Mouse (Mus musculus): ENCODE data around the gene Phyh. TPM values are rescaled to one million over a fixed set of nuclear protein-coding genes. Genes with fewer than 3 reads are reported as not detected.

The Phyh gene
- polyA plus RNA-seq, 1 experiment from 2014 or later, result 82.6 TPM

DNA sequence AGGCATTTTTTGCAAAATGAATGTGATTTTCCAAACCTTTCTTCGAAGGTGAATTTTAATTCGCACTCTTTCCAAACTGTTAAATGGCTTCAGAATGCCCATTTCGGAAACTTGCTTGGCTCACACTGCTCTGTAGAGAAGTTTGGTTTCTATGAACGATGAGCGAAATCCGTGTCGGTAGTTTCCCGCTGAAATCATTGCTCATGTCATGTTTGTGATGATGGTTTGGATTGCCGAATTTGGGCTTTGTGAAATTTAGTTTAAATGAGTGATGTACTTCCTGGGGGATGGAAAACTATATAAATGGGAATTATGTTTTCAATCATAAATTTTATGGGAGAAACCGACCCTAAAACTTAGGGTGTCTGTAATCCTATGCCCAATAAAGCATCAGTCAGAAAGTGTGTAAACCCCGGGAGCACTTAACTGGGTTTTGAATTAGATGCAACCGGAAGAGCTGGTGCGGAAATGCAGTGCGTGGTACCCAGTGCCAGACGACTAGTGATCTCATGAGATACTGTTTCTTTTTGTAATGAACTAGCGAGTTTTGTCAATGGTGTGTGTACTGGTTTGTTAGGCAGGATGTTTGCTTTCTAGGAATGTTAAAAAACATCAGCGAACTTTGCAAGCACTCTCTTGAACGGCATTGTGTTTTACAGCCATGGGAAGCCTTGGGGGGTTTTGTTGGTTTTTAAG, 35.7 kb upstream of the Phyh start:
- Histone ChIP-seq H3K27me3 (ENCODE audit: control insufficient read depth, insufficient read depth, low read length) (no peaks in the 10 kb centered on the region), H3K4me3 (replicated peaks; ENCODE audit: low read length) (peak overlapping the region; percentile 90), H3K9me3 (replicated peaks; ENCODE audit: control insufficient read depth, low read length) (no peaks in the 10 kb centered on the region), H3K4me1 (ENCODE audit: control insufficient read depth, insufficient read depth, low read length) (peaks cover 7% of the 10 kb centered on the region), H3K4me2 (ENCODE audit: low read depth, low read length) (peak overlapping the region; percentile 84), H3K36me3 (ENCODE audit: control insufficient read depth, insufficient read depth, low read length) (peaks cover 9% of the 10 kb centered on the region; the same call in 1 of the 2 replicates), H3K9ac (ENCODE audit: low read length) (peak overlapping the region; percentile 99), H3K27ac (ENCODE audit: low read length) (peak overlapping the region; percentile 99)
- WGBS, result 1% methylated on average over 18 of the region's 18 CpGs
- no peak for ATAC-seq (ENCODE audit: insufficient read depth, low FRiP score)

DNA sequence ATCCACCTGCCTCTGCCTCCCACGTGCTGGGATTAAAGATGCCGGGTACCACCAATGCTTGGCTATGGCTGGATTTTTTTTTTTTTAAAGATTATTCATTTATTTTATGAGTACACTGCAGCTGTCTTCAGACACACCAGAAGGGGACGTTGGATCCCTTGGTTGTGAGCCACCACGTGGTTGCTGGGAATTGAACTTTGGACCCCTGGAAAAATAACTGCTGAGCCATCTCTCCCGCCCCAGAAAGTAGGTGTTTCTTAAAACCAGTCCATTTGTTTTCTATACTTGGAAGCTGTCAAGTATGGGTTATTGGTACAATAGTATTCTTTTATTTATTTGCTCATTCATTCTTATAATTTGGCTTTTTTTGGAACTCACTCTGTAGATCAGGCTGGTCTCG, 31.9 kb upstream of the Phyh start:
- Histone ChIP-seq H3K9me3 (replicated peaks; ENCODE audit: control insufficient read depth, low read length) (no peaks in the 10 kb centered on the region), H3K9ac (ENCODE audit: low read length) (no peak overlapping the region), H3K4me3 (replicated peaks; ENCODE audit: low read length) (no peak overlapping the region), H3K27me3 (ENCODE audit: control insufficient read depth, insufficient read depth, low read length) (no peaks in the 10 kb centered on the region), H3K4me1 (ENCODE audit: control insufficient read depth, insufficient read depth, low read length) (peaks cover 4% of the 10 kb centered on the region), H3K4me2 (ENCODE audit: low read depth, low read length) (no peak overlapping the region), H3K36me3 (ENCODE audit: control insufficient read depth, insufficient read depth, low read length) (peaks cover 12% of the 10 kb centered on the region), H3K27ac (ENCODE audit: low read length) (no peak overlapping the region)
- ATAC-seq (ENCODE audit: insufficient read depth, low FRiP score), result no peak
- WGBS, result 89% methylated on average over 6 of the region's 6 CpGs

GRCm38 (mm10) chr2:4895598-4895997, 23.2 kb upstream of the Phyh start:
- no peaks in the 10 kb centered on the region for H3K4me1 ChIP-seq (ENCODE audit: control insufficient read depth, insufficient read depth, low read length)
- ATAC-seq (ENCODE audit: insufficient read depth, low FRiP score), result no peak
- H3K9me3 ChIP-seq (replicated peaks; ENCODE audit: control insufficient read depth, low read length), result no peaks in the 10 kb centered on the region
- WGBS, result 100% methylated on average over 2 of the region's 2 CpGs
- no peak overlapping the region for H3K27ac ChIP-seq (ENCODE audit: low read length)
- peaks cover 18% of the 10 kb centered on the region for H3K36me3 ChIP-seq (ENCODE audit: control insufficient read depth, insufficient read depth, low read length)
- no peaks in the 10 kb centered on the region for H3K27me3 ChIP-seq (ENCODE audit: control insufficient read depth, insufficient read depth, low read length)
- H3K4me2 ChIP-seq (ENCODE audit: low read depth, low read length), result no peak overlapping the region
- H3K9ac ChIP-seq (ENCODE audit: low read length), result no peak overlapping the region
- no peak overlapping the region for H3K4me3 ChIP-seq (replicated peaks; ENCODE audit: low read length)

DNA sequence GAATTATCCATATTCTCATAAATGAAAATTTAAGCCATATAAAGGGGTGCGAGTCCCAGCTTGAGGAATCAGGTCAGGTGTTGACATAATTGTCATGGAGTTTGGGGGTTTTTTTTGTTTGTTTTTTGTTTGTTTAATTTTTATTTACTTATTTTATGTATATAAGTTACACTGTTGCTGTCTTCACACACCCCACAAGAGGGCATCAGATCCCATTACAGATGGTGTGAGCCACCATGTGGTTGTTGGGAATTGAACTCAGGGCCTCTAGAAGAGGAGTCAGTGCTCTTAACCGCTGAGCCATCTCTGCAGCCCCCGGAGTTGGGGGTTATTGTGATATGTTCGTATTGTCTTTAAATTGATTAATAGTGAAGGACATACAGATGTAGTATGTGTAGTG, 21.8 kb upstream of the Phyh start:
- H3K4me1 ChIP-seq (ENCODE audit: control insufficient read depth, insufficient read depth, low read length), result no peaks in the 10 kb centered on the region
- peaks cover 18% of the 10 kb centered on the region for H3K36me3 ChIP-seq (ENCODE audit: control insufficient read depth, insufficient read depth, low read length)
- no peak overlapping the region for H3K4me2 ChIP-seq (ENCODE audit: low read depth, low read length)
- H3K4me3 ChIP-seq (replicated peaks; ENCODE audit: low read length), result no peak overlapping the region
- no peaks in the 10 kb centered on the region for H3K9me3 ChIP-seq (replicated peaks; ENCODE audit: control insufficient read depth, low read length)
- WGBS, result 94% methylated on average over 4 of the region's 4 CpGs
- no peak for ATAC-seq (ENCODE audit: insufficient read depth, low FRiP score)
- H3K9ac ChIP-seq (ENCODE audit: low read length), result no peak overlapping the region
- H3K27me3 ChIP-seq (ENCODE audit: control insufficient read depth, insufficient read depth, low read length), result no peaks in the 10 kb centered on the region
- no peak overlapping the region for H3K27ac ChIP-seq (ENCODE audit: low read length)

DNA sequence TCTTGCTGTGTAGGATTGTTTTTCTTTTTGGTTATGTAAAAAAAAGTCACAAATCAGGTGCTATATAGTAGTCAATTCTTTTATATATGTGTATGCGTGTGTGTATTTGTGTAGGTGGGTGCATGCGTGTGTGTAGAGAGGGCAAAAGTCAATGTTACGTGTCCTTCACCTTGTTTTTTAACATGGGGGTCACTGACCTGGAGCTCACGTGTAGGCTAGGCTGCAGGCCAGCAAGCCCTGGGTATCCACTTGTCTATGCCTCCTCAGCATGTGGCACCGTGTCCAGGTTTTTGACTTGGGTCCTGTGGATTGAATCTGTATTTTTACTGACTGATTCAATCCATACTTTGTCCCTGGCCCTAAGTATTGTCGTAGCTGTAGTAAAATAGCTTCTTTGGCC, 18.2 kb upstream of the Phyh start:
- no peak for ATAC-seq (ENCODE audit: insufficient read depth, low FRiP score)
- H3K4me2 ChIP-seq (ENCODE audit: low read depth, low read length), result no peak overlapping the region
- H3K9me3 ChIP-seq (replicated peaks; ENCODE audit: control insufficient read depth, low read length), result no peaks in the 10 kb centered on the region
- no peak overlapping the region for H3K27ac ChIP-seq (ENCODE audit: low read length)
- peaks cover 18% of the 10 kb centered on the region for H3K36me3 ChIP-seq (ENCODE audit: control insufficient read depth, insufficient read depth, low read length)
- H3K27me3 ChIP-seq (ENCODE audit: control insufficient read depth, insufficient read depth, low read length), result no peaks in the 10 kb centered on the region
- 88% methylated on average over 6 of the region's 6 CpGs for WGBS
- no peaks in the 10 kb centered on the region for H3K4me1 ChIP-seq (ENCODE audit: control insufficient read depth, insufficient read depth, low read length)
- no peak overlapping the region for H3K9ac ChIP-seq (ENCODE audit: low read length)
- no peak overlapping the region for H3K4me3 ChIP-seq (replicated peaks; ENCODE audit: low read length)

GRCm38 (mm10) chr2:4902346-4902745, 16.5 kb upstream of the Phyh start:
- no peak for ATAC-seq (ENCODE audit: insufficient read depth, low FRiP score)
- Histone ChIP-seq H3K4me2 (ENCODE audit: low read depth, low read length) (no peak overlapping the region), H3K36me3 (ENCODE audit: control insufficient read depth, insufficient read depth, low read length) (peaks cover 22% of the 10 kb centered on the region), H3K27ac (ENCODE audit: low read length) (no peak overlapping the region), H3K4me1 (ENCODE audit: control insufficient read depth, insufficient read depth, low read length) (no peaks in the 10 kb centered on the region), H3K9ac (ENCODE audit: low read length) (no peak overlapping the region), H3K27me3 (ENCODE audit: control insufficient read depth, insufficient read depth, low read length) (no peaks in the 10 kb centered on the region), H3K9me3 (replicated peaks; ENCODE audit: control insufficient read depth, low read length) (no peaks in the 10 kb centered on the region), H3K4me3 (replicated peaks; ENCODE audit: low read length) (no peak overlapping the region)
- WGBS, result 85% methylated on average over 5 of the region's 5 CpGs

- no peak overlapping the region for H3K4me2 ChIP-seq (ENCODE audit: low read depth, low read length)
- H3K27me3 ChIP-seq (ENCODE audit: control insufficient read depth, insufficient read depth, low read length), result no peaks in the 10 kb centered on the region
- H3K4me1 ChIP-seq (ENCODE audit: control insufficient read depth, insufficient read depth, low read length), result no peaks in the 10 kb centered on the region
- peaks cover 10% of the 10 kb centered on the region for H3K36me3 ChIP-seq (ENCODE audit: control insufficient read depth, insufficient read depth, low read length)
- H3K27ac ChIP-seq (ENCODE audit: low read length), result no peak overlapping the region
- 0 out of 2 replicates have a peak, but pooled peaks cover 2% of the 10 kb centered on the region for H3K9me3 ChIP-seq (replicated peaks; ENCODE audit: control insufficient read depth, low read length)
- no peak overlapping the region for H3K9ac ChIP-seq (ENCODE audit: low read length)
- ATAC-seq (ENCODE audit: insufficient read depth, low FRiP score), result no peak
- WGBS, result 86% methylated on average over 6 of the region's 6 CpGs
- no peak overlapping the region for H3K4me3 ChIP-seq (replicated peaks; ENCODE audit: low read length)
Observed at GRCm38 (mm10) chr2:4907120-4907519, 11.7 kb upstream of the Phyh start.

GRCm38 (mm10) chr2:4907916-4908315, 10.9 kb upstream of the Phyh start:
- H3K4me1 ChIP-seq (ENCODE audit: control insufficient read depth, insufficient read depth, low read length), result no peaks in the 10 kb centered on the region
- peaks cover 10% of the 10 kb centered on the region for H3K36me3 ChIP-seq (ENCODE audit: control insufficient read depth, insufficient read depth, low read length)
- WGBS, result 72% methylated on average over 7 of the region's 7 CpGs
- 0 out of 2 replicates have a peak, but pooled peaks cover 7% of the 10 kb centered on the region for H3K9me3 ChIP-seq (replicated peaks; ENCODE audit: control insufficient read depth, low read length)
- no peak overlapping the region for H3K27ac ChIP-seq (ENCODE audit: low read length)
- H3K9ac ChIP-seq (ENCODE audit: low read length), result no peak overlapping the region
- no peak for ATAC-seq (ENCODE audit: insufficient read depth, low FRiP score)
- no peaks in the 10 kb centered on the region for H3K27me3 ChIP-seq (ENCODE audit: control insufficient read depth, insufficient read depth, low read length)
- no peak overlapping the region for H3K4me3 ChIP-seq (replicated peaks; ENCODE audit: low read length)
- no peak overlapping the region for H3K4me2 ChIP-seq (ENCODE audit: low read depth, low read length)

GRCm38 (mm10) chr2:4908771-4909315, 10.0 kb upstream of the Phyh start:
- Histone ChIP-seq H3K4me3 (replicated peaks; ENCODE audit: low read length) (no peak overlapping the region), H3K9me3 (replicated peaks; ENCODE audit: control insufficient read depth, low read length) (0 out of 2 replicates have a peak, but pooled peaks cover 7% of the 10 kb centered on the region), H3K36me3 (ENCODE audit: control insufficient read depth, insufficient read depth, low read length) (peaks cover 10% of the 10 kb centered on the region), H3K27ac (ENCODE audit: low read length) (no peak overlapping the region), H3K27me3 (ENCODE audit: control insufficient read depth, insufficient read depth, low read length) (no peaks in the 10 kb centered on the region), H3K4me2 (ENCODE audit: low read depth, low read length) (no peak overlapping the region), H3K4me1 (ENCODE audit: control insufficient read depth, insufficient read depth, low read length) (no peaks in the 10 kb centered on the region), H3K9ac (ENCODE audit: low read length) (no peak overlapping the region)
- ATAC-seq (ENCODE audit: insufficient read depth, low FRiP score), result no peak
- 82% methylated on average over 3 of the region's 3 CpGs for WGBS
